Mouse (Mus musculus) liver, embryonic 11.5 days (tissue): ENCODE data around the gene Ggcx. TPM values are rescaled to one million over a fixed set of nuclear protein-coding genes. Genes with fewer than 3 reads are reported as not detected.

Source experiments
- ATAC-seq: fragments of 200-750 bp; cut with Nextera tagmentation; replicated peaks from 2 replicates; pipeline ENCODE4 v1.8.0; 2017; ENCODE audit warnings: moderate number of reproducible peaks, mild to moderate bottlenecking, moderate TSS enrichment, moderate library complexity; ENCODE audit not compliant: low FRiP score
- DNase-seq: peaks from one replicate; pipeline ENCODE4 v3.0.0-alpha.2; 2017; ENCODE audit warnings: low spot score
- H3K27ac ChIP-seq: fragments of 300-500 bp; sonication (generic); 2 replicates; pipeline ENCODE4 v1.5.1; 2014; ENCODE audit warnings: mild to moderate bottlenecking, low read depth, low read length, control low read depth
- H3K27me3 ChIP-seq: fragments of 300-500 bp; sonication (generic); replicated peaks from 2 replicates; pipeline ENCODE4 v1.6.1; 2014; ENCODE audit warnings: low read length, mixed read lengths; ENCODE audit not compliant: control insufficient read depth, insufficient read depth
- H3K36me3 ChIP-seq: fragments of 300-500 bp; sonication (generic); 2 replicates; pipeline ENCODE4 v1.6.1; 2014; ENCODE audit warnings: mild to moderate bottlenecking, low read length, moderate library complexity, mixed read lengths; ENCODE audit not compliant: control insufficient read depth, insufficient read depth
- H3K4me1 ChIP-seq: fragments of 300-500 bp; sonication (generic); replicated peaks from 2 replicates; pipeline ENCODE4 v1.6.1; 2014; ENCODE audit warnings: low read length, mixed read lengths; ENCODE audit not compliant: control insufficient read depth, insufficient read depth
- H3K4me2 ChIP-seq: fragments of 300-500 bp; sonication (generic); 2 replicates; pipeline ENCODE4 v1.6.1; 2014; ENCODE audit warnings: mild to moderate bottlenecking, control low read depth, moderate library complexity
- H3K4me3 ChIP-seq: fragments of 300-500 bp; sonication (generic); 2 replicates; pipeline ENCODE4 v1.5.1; 2014; ENCODE audit warnings: low read depth, low read length, control low read depth
- H3K9ac ChIP-seq: fragments of 300-500 bp; sonication (generic); 2 replicates; pipeline ENCODE4 v1.6.1; 2014; ENCODE audit warnings: low read depth, low read length, control low read depth
- H3K9me3 ChIP-seq: fragments of 300-500 bp; sonication (generic); 2 replicates; pipeline ENCODE4 v1.6.1; 2016; ENCODE audit warnings: low read length, inconsistent platforms, mixed read lengths; ENCODE audit not compliant: control insufficient read depth
- WGBS: fragments of 180-500 bp; shearing (Covaris S2); extraction: QIAGEN DNeasy Blood & Tissue Kit; methylation state at CpG from one replicate; pipeline ENCODE4 v1.1.7; 2014; 5-methylcytosine and 5-hydroxymethylcytosine counted together
- polyA plus RNA-seq: library from polyadenylated mRNA; unstranded; fragments of >200 nt; fragmentation: Nextera tagmentation; extraction: Ambion mirVana; gene quantifications from 2 replicates; pipeline ENCODE4 v1.2.1, GENCODE M21; 2014

The Ggcx gene
- polyA plus RNA-seq, 1 experiment from 2014 or later = 26.9 TPM

- Histone ChIP-seq H3K4me3 (no peak overlapping the region), H3K36me3 (no peaks in the 10 kb centered on the region), H3K27ac (no peak overlapping the region), H3K9ac (no peak overlapping the region), H3K27me3 (no peaks in the 10 kb centered on the region), H3K9me3 (no peaks in the 10 kb centered on the region), H3K4me2 (no peak overlapping the region), H3K4me1 (no peaks in the 10 kb centered on the region)
- ATAC-seq (no peak), DNase-seq (no peak)
- 12% methylated on average over 3 of the region's 3 CpGs for WGBS
Observed at GRCm38 (mm10) chr6:72409567-72409966, 4.5 kb upstream of the Ggcx start.

DNA sequence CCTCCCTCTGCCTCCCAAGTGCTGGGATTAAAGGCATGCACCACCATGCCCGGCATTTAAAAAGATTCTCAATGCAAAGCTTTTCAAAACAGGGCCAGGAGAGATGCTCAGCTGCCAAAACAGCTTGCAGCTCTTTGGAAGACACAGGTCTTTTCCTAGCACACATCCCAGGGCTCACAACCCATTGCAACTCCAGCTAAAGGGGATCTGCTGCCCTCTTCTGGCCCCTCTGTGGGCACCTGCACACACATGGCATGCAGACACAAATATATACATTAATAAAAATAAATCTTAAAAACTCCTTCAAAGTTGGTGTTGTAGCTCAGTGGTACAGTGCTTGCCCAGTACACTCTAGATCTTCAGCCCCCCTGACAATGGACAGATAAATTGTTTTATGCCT, 4.1 kb upstream of the Ggcx start:
- H3K4me1 ChIP-seq = peaks cover 3% of the 10 kb centered on the region
- no peaks in the 10 kb centered on the region for H3K27me3 ChIP-seq
- H3K9ac ChIP-seq = no peak overlapping the region
- no peaks in the 10 kb centered on the region for H3K9me3 ChIP-seq
- 36% methylated on average over 1 of the region's 1 CpGs for WGBS
- H3K4me2 ChIP-seq = no peak overlapping the region
- no peak overlapping the region for H3K27ac ChIP-seq
- H3K4me3 ChIP-seq = no peak overlapping the region
- no peaks in the 10 kb centered on the region for H3K36me3 ChIP-seq
- no peak for ATAC-seq
- no peak for DNase-seq

DNA sequence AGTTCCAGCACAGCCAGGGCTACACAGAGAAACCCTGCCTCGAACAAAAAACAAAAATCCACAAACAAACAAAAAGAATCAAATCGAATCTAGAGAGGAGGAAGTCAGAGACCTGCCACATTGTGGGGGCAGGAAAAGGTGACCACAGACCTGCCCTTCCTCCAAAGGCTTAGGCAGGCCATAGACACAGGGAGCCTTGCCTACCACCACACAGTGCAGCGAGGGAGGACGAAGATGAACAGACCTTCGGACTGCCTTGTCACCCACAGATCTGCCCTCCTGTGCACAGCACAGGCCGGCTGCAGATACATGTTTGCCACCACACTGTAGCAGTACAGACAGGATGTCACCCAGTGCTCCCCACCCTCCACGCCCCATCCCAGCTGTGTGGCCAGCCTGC, 3.6 kb upstream of the Ggcx start:
- no peak overlapping the region for H3K9ac ChIP-seq
- H3K27me3 ChIP-seq = no peaks in the 10 kb centered on the region
- H3K4me1 ChIP-seq = peaks cover 6% of the 10 kb centered on the region
- no peaks in the 10 kb centered on the region for H3K9me3 ChIP-seq
- H3K4me3 ChIP-seq = no peak overlapping the region
- no peak overlapping the region for H3K4me2 ChIP-seq
- ATAC-seq (no peak), DNase-seq (no peak)
- H3K36me3 ChIP-seq = no peaks in the 10 kb centered on the region
- 49% methylated on average over 7 of the region's 7 CpGs for WGBS
- no peak overlapping the region for H3K27ac ChIP-seq

GRCm38 (mm10) chr6:72415181-72415580, 1.1 kb downstream of the Ggcx start:
- peak overlapping the region; percentile 86 for H3K9ac ChIP-seq
- DNase-seq = no peak

DNA sequence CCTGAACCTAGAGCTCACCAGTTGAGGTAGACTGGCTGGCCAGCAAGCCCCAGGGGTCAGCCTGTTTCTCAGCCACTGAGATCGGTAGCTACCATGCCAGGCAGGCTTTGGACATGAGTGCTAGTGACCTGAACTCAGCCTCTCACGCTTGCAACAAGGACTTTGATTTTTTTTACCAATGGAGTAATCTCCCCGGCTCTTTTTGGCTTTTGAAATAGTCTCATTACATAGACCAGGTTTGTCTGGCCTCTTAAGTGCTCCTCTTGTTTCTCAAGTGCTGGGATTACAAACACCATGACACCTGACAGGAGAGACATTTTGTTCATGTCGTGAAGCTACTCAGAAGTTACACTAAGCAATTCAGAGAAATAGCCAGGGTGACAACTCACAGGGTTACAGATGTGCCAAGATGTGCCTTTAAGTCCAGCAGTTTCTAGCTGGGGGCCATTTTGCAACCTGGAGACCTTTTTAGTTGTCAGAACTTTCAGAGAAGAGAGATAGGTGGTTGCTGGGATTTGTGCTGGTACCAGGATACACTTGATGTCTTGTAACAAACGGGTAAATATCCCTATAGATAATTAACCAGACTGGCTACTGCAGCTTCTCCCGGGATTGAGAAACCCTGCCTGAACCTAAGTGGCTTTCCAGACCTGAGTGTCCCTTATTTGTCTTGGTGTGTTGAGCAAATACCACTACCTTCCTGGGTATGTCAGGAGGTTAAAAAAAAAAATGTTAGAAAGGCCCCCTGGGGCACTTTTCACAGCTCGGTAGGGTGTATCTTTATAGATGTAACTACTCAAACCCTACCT, 2.1 kb downstream of the Ggcx start:
- Histone ChIP-seq H3K27ac (peak overlapping the region; percentile 66), H3K4me3 (peak overlapping the region; percentile 79), H3K9ac (peak overlapping the region; percentile 34; the same call in 1 of the 2 replicates), H3K27me3 (no peaks in the 10 kb centered on the region), H3K4me1 (peaks cover 30% of the 10 kb centered on the region), H3K36me3 (peaks cover 14% of the 10 kb centered on the region), H3K9me3 (no peaks in the 10 kb centered on the region), H3K4me2 (peak overlapping the region; percentile 81)
- ATAC-seq (no peak), DNase-seq (no peak)
- 73% methylated on average over 7 of the region's 7 CpGs for WGBS

More at GRCm38 (mm10) chr6:72415181-72415580, 1.1 kb downstream of the Ggcx start:
- H3K4me3 ChIP-seq = peak overlapping the region; percentile 79
- peaks cover 11% of the 10 kb centered on the region for H3K36me3 ChIP-seq
- H3K4me1 ChIP-seq = peaks cover 30% of the 10 kb centered on the region
- H3K4me2 ChIP-seq = peak overlapping the region; percentile 81
- 74% methylated on average over 5 of the region's 5 CpGs for WGBS
- H3K27ac ChIP-seq = no peak overlapping the region
- no peaks in the 10 kb centered on the region for H3K27me3 ChIP-seq
- no peaks in the 10 kb centered on the region for H3K9me3 ChIP-seq
- no peak for ATAC-seq

GRCm38 (mm10) chr6:72418279-72418678, 4.2 kb downstream of the Ggcx start:
- H3K4me2 ChIP-seq = peak overlapping the region; percentile 2; the same call in 1 of the 2 replicates
- H3K27me3 ChIP-seq = no peaks in the 10 kb centered on the region
- H3K9ac ChIP-seq = no peak overlapping the region
- ATAC-seq (peak; percentile 75), DNase-seq (no peak)
- H3K36me3 ChIP-seq = peaks cover 23% of the 10 kb centered on the region
- peaks cover 30% of the 10 kb centered on the region for H3K4me1 ChIP-seq
- H3K27ac ChIP-seq = peak overlapping the region; percentile 47
- no peak overlapping the region for H3K4me3 ChIP-seq
- 67% methylated on average over 4 of the region's 4 CpGs for WGBS
- no peaks in the 10 kb centered on the region for H3K9me3 ChIP-seq

DNA sequence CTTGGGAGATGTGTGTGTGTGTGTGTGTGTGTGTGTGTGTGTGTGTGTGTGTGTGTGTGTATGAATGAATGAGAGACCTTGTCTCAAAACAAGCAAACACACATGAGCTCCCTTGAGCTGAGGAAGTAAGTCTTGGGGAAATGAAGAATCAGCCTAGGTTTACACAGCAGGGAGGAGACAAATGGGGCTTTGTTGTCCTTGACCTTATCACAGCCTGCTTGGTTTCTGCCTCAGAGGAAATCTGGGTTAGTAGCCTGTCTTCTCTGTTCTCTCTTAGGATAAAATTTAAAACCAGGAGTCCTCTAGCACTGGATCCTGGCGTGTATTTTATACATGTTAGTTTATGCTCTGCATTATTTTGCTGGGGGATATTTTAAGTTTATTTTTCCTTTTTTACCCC, 5.7 kb downstream of the Ggcx start:
- H3K27me3 ChIP-seq = no peaks in the 10 kb centered on the region
- H3K36me3 ChIP-seq = peaks cover 33% of the 10 kb centered on the region
- 89% methylated on average over 1 of the region's 1 CpGs for whole genome bisulfite sequencing
- H3K4me3 ChIP-seq = no peak overlapping the region
- no peak overlapping the region for H3K4me2 ChIP-seq
- no peak overlapping the region for H3K27ac ChIP-seq
- DNase-seq (no peak), ATAC-seq (no peak)
- no peaks in the 10 kb centered on the region for H3K9me3 ChIP-seq
- no peak overlapping the region for H3K9ac ChIP-seq
- H3K4me1 ChIP-seq = peaks cover 30% of the 10 kb centered on the region

- Histone ChIP-seq H3K4me2 (no peak overlapping the region), H3K36me3 (peaks cover 44% of the 10 kb centered on the region), H3K27me3 (no peaks in the 10 kb centered on the region), H3K9ac (no peak overlapping the region), H3K4me3 (no peak overlapping the region), H3K27ac (no peak overlapping the region), H3K9me3 (no peaks in the 10 kb centered on the region), H3K4me1 (peaks cover 21% of the 10 kb centered on the region)
- DNase-seq (no peak), ATAC-seq (no peak)
- WGBS = 90% methylated on average over 10 of the region's 10 CpGs
Observed at GRCm38 (mm10) chr6:72420901-72421300, 6.8 kb downstream of the Ggcx start.

GRCm38 (mm10) chr6:72425646-72426045, 11.5 kb downstream of the Ggcx start:
- Histone ChIP-seq H3K9ac (no peak overlapping the region), H3K27me3 (no peaks in the 10 kb centered on the region), H3K4me2 (no peak overlapping the region), H3K4me3 (no peak overlapping the region), H3K27ac (no peak overlapping the region), H3K9me3 (no peaks in the 10 kb centered on the region), H3K36me3 (peaks cover 43% of the 10 kb centered on the region), H3K4me1 (no peaks in the 10 kb centered on the region)
- 92% methylated on average over 11 of the region's 11 CpGs for WGBS
- DNase-seq (no peak), ATAC-seq (no peak)
